Mouse (Mus musculus) gastrocnemius, adult 8-10 months (tissue): ENCODE results near the gene Sept5. TPM values are rescaled to one million over a fixed set of nuclear protein-coding genes. Genes with fewer than 3 reads are reported as not detected.

Experiments used
- DNase-seq, 2 experiments: peaks; one replicate each; pipeline ENCODE4 v3.0.0; 2022; ENCODE audit warnings: low spot score in 2 of 2
- total RNA-seq, 4 experiments: library from RNA; stranded (reverse); gene quantifications; 2 replicates each; pipeline ENCODE4 v1.2.4; 2022

Sept5 gene
- total RNA-seq, 4 experiments from 2014 or later, result 1.7 to 2.7 (median 2.3) TPM

- no peak for DNase-seq
These were observed 3.1 kb upstream of the Sept5 start for GRCm38 (mm10) chr16:18632816-18633215.

DNA sequence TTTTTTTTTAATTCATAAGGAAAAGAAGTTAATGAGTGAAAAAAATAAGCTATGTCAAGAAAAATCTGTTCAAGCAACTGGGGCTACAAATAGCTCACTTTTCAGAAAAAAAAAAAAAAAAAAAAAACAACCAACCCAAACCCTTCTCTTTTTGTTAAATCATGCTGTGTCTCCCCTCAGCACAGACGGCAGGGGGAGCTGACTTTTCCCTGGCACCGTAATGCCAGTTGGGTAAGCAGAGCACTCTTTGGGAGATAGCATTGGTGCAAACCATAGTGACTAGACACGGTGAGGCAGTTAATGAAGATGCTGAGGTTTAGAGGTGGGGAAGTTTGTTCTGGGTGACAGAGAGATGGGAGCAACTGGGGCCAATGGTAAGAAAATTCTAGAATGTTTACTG is 2.3 kb upstream of the Sept5 start:
- no peak for DNase-seq

GRCm38 (mm10) chr16:18631141-18631540 is 1.4 kb upstream of the Sept5 start:
- DNase-seq, result no peak

- DNase-seq, result no peak
These were observed 537 bp upstream of the Sept5 start for GRCm38 (mm10) chr16:18630291-18630690.

DNA sequence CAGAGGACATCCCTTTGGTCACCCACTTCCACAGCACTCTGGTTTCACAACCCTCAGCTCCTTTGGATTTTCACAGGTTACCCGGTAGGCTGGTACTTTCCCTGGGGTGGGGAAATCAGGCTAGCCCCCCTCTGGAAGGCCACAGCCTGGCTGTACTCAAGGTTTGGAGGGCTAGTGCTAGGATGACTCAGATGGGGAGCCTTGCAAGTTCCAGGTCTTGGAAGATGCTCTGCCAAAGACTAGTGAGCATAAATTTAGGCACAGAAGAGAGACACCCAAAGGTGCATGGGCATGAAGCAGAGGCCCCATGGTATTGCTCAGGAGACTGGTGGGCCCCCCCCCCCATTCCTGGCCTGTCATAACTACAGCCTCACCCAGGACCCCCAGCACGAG is 810 bp downstream of the Sept5 start:
- no peak for DNase-seq

DNA sequence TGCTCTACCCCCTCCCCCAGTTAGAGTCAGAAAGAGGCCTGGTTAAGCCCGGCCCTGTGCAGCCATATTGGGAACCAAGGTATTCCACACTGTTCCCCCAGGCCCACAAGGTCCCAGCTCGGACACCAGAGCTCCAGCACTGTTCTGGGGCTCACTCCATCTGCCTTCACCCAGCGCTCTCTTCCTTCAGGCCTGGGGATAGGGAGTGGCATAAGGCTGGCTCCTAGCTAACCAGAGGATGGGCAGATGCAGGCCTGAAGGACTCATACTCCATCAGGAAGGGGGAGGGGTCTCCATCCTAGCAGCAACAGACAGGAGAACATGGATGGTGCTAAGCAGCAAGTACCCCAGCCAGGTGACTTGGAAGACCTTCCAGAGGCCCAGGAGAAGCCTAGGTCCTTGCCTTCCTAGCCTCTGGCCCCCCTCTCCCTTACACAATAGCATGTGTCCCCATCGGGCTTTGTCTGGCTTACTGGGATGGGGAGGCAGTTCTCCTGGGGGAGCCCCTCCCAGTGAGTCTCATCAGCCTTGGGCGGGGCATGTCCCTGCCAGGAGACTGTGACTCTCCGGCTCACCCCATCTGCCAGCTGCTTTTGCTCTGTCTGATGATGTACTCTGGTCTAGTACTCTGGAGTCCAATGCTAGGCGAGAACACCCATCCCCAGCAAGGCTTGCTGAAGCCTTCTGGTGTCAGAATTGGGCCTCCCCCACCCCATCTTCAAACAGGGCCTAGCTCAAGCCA is 1.4 kb downstream of the Sept5 start:
- no peak for DNase-seq

DNA sequence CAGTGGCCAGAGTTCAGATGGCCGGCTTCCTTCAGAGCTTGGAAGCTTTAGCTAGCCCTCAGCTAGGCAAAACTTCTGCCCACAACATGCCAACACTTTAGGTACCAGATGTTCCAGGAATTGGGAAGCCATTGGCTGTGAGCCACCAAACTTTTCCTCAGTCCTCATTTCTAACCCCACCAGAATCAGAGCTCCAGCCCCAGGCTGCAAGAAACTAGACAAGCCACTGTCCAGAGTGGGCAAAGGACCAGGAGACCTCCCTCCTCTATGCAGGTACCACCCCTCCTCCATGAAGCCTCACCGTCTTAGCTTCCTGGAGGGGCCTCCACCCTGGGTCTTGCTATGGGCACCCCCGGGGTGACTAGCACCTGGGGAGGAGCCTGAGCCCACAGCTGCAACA is 2.6 kb downstream of the Sept5 start:
- no peak for DNase-seq

DNA sequence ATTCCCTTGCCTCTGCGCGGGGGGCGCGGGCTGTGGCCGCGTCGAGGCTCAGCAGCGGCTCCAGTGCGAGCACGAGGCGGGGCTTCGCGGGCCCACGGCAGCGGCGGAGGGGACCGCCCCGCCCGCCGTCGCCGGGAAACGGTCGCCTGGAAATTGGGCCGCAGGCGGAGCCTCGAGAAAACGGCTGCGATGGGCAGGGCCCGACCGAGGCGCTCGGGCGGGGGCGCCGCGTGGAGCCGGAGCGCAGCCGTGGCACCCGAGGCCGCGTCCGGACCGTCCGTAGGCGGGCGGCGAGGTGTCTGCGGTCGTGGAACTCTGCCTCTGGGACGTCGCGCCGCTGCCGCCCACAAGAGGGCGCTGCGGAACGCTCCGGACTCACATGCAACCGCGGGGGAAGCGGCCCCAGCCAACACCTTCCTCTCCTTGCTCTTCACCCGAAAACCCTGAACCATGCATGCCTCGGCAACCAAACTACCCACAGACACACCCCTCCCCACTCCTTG is 3.3 kb downstream of the Sept5 start, which contains the start of gene Gm49601:
Gm49601 (minus strand) TSS at position 52 of the 503 bp plus-strand sequence.
- peak; percentile 70 to 79 for DNase-seq

GRCm38 (mm10) chr16:18625791-18626311 is 3.9 kb downstream of the Sept5 start:
- no peak for DNase-seq

- no peak for DNase-seq
These were observed 4.7 kb downstream of the Sept5 start for GRCm38 (mm10) chr16:18625097-18625496.

GRCm38 (mm10) chr16:18624641-18625040 is 5.1 kb downstream of the Sept5 start:
- no peak for DNase-seq

DNA sequence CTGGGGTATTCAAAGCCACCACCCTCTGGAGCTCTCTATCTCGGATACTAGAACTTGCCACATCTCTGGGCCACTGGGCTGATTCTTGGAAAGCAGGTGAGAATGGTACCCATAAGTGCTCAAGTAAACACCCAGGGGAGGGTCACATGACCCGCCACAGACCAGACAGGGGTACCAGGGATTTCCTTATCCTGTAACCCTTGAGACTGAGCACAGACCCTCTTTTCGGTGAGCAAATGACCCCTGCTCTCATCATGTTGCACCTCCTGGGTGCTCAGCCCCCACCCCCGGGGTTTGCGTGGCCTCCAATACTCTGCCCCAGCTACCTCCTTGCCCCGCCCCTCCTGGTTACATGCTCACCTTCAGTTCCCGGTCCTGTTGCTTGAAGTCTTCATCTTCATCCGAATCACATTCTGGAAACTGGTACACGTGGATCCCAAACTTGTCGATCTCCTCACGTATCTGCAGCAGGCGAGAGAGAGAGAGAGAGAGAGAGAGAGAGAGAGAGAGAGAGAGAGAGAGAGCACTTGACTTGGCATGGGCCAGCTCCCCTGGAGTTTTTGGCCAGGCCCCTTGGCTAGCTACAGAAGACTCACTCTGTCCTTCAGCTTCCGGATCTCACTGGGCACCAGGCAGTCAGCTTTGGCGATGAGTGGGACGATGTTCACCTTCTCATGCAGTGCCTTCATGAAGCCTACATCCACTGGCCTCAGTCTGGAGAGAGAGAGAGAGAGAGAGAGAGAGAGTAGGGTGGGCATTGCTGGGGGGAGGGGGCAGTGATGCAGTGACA is 5.8 kb downstream of the Sept5 start:
- no peak for DNase-seq

DNA sequence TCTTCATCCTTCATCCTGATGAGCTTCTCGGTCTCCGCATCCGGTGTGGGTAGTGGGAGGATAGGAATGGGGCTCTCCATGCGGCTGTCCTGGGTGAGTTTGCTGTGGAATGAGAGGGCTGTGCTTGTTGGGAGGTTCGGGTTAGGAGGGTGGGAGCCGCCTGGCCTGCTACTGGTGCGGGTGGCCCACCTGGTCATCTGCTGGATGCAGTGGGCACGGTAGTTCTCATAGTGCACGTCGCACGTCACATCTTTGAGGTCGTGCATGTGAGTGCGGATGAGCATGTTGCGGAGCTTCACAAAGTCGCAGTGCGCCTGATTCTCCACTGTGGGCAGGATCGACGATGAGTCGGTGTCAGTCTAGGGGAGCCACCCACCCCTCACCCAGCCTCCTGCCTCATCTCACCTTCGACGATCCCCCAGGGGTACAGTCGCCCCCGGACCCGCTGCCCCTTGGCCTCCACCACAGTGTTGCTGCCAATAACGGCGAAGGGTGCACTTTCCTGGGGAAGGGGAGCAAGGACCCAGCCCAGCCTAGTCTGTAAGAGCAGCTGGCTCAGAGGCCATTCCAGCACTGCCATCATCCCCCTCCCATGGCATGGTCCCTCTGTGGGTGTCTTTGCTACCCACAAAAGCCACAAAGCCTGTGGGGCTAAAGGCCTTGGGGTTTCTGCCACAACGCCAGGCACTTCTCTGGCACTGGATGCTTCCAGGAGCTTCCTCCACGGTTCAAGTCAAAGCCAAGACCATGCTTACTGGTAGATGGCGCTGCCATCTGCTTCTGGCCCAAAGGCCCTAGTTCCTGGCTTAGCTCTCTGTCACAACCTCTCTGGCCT is 6.6 kb downstream of the Sept5 start:
- DNase-seq, result no peak

DNA sequence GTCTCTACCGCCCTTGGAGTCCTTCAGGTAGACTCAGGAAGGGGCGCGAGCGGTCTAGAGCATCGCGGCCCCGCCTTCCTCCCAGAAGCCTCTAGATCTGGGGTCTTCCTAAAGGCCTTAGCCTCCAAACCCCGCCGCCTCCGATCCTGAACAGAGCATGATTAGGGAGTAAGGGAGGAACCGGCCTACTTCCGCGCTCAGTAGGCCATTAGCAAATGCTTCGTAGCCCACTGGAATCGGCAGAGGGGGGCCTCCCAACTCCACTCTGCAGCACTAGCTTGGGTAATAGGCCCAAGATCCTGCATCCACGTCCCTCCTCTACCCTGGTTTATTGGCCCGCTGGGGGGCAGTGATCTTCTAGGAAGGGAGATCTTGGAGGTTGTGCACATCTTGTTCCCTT is 7.7 kb downstream of the Sept5 start, which contains the start of gene Gp1bb:
Gp1bb (minus strand) TSS at position 385 of the 400 bp plus-strand sequence.
- no peak for DNase-seq

GRCm38 (mm10) chr16:18621362-18622001 is 8.3 kb downstream of the Sept5 start:
- DNase-seq, result no peak

- no peak for DNase-seq
These were observed 9.0 kb downstream of the Sept5 start for GRCm38 (mm10) chr16:18620601-18621361.

- no peak for DNase-seq
These were observed 9.6 kb downstream of the Sept5 start for GRCm38 (mm10) chr16:18620201-18620600.

DNA sequence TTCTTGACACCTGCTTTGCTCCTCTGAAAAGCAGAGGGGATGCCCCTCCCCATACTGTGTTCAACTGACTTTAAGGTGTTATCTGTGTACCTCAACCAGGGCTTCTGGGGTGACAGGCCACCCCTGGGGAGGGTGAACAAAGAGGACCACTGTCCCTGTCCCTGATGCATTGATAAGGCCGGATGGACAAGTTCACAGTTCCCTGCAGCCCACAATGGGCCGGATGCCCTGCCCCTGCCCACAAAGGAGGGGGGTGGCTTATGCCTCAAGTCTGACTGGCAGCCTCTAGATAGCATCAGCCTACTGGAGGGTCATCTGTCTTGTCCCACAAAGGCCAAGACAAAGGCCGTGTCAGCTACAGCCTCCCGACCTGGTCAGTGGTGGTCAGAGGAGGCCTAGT is 10.6 kb downstream of the Sept5 start:
- DNase-seq, result no peak

DNA sequence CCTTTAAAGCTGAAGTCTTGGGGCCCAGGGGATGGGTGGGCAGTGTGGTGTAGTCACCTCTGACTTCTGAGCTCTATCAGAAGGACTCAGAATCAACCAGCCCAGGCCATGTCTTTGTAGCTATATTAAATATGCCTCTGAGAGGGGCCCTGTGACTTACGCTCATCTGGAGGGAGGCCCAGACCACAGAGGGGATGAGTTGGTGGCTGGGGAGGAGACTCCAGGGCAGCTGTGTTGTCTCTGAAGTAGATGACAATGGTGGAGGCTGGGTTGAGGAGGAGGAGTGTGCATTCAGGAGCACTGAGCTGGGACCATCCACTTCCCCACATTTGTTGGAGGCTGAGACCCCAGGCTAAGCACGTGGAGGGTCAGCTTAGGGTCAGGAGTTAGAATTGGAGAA is 11.5 kb downstream of the Sept5 start:
- no peak for DNase-seq
